Mouse (Mus musculus) activated CD4-positive, CD25-positive, alpha-beta regulatory T cell, adult 4 months (primary cell): ENCODE data around the gene Mfsd2b. TPM values are rescaled to one million over a fixed set of nuclear protein-coding genes. Genes with fewer than 3 reads are reported as not detected.

Experiments used
- polyA plus RNA-seq, 2 experiments: library from polyadenylated mRNA; unstranded; fragments of 100-300 nt; shearing (Covaris generic); gene quantifications; one replicate each; pipeline ENCODE4 v1.2.1; 2017

Gene Mfsd2b
- polyA plus RNA-seq, 2 experiments from 2014 or later, result 0.16 to 0.25 TPM

Other genes with a start within 250 kb of the Mfsd2b start
- gene Fam228a, start 135.9 kb downstream of the Mfsd2b start, polyA plus RNA-seq, result not detected
- gene Pfn4, start 105.3 kb downstream of the Mfsd2b start, polyA plus RNA-seq, result not detected
- not detected for gene Fam228b, start 105.1 kb downstream of the Mfsd2b start, polyA plus RNA-seq
- gene Sf3b6, start 56.8 kb downstream of the Mfsd2b start, polyA plus RNA-seq, result 100 to 1,000 TPM; 295 to 357 TPM
- gene Fkbp1b, start 32.8 kb downstream of the Mfsd2b start, polyA plus RNA-seq, result not detected
- 10 to 100 TPM; 10.1 to 11.6 TPM for gene Wdcp, start 31.1 kb downstream of the Mfsd2b start, polyA plus RNA-seq
- gene Ubxn2a, start 33.3 kb upstream of the Mfsd2b start, polyA plus RNA-seq, result 10 to 100 TPM; 12.1 to 15.2 TPM
- 10 to 100 TPM; 12.4 to 14.4 TPM for gene Atad2b, start 43.0 kb upstream of the Mfsd2b start, polyA plus RNA-seq